Mouse (Mus musculus) T-helper 17 cell (primary cell): ENCODE measurements around the gene Tmem181a.
"Not testable (repeated sequence)": the region's sequence is repeated elsewhere in the genome, so short reads cannot be mapped to it uniquely, and the experiment has no call there.

Experiments used
- in situ Hi-C, 2 experiments: fragments of 300-600 bp; cut with MboI, MseI; formaldehyde crosslinking; loops; 1 replicate in 1 of 2; 2 replicates in 1 of 2; pipeline ENCODE4 v1.15.1; 2025; ENCODE audit warnings: high pct_unique_total_duplicates in 2 of 2

Gene Tmem181a

GRCm38 (mm10) chr17:6256400-6257069, at the start of gene Tmem181a:
TSS of gene Tmem181a (plus strand) at chr17:6256860.
- in situ Hi-C loops: loop anchor here in 1 of 2 experiments (5.0 kb wide), 2 partner anchors 66 to 236 kb away; no protein-coding TSS in a partner anchor

GRCm38 (mm10) chr17:6211721-6212120, 44.9 kb upstream of the Tmem181a start:
- in situ Hi-C loops: no loop called here

- in situ Hi-C loops: loop anchor here in 1 of 2 experiments (5.0 kb wide), 1 partner anchor 312 kb away; no protein-coding TSS in a partner anchor
Observed at GRCm38 (mm10) chr17:6215640-6216039, 41.0 kb upstream of the Tmem181a start.

- in situ Hi-C loops: loop anchor here in 1 of 2 experiments (5.0 kb wide), 1 partner anchor 311 kb away; no protein-coding TSS in a partner anchor
Observed at GRCm38 (mm10) chr17:6216514-6216913, 40.1 kb upstream of the Tmem181a start.

GRCm38 (mm10) chr17:6232633-6233032, 24.0 kb upstream of the Tmem181a start:
- in situ Hi-C loops: not testable (repeated sequence)

GRCm38 (mm10) chr17:6251298-6251697, 5.4 kb upstream of the Tmem181a start:
- in situ Hi-C loops: loop anchor here in 1 of 2 experiments (5.0 kb wide), 2 partner anchors 71 to 246 kb away; no protein-coding TSS in a partner anchor

- in situ Hi-C loops: loop anchor here in 1 of 2 experiments (5.0 kb wide), 2 partner anchors 65 to 235 kb away; no protein-coding TSS in a partner anchor
Observed at GRCm38 (mm10) chr17:6257070-6257456, 403 bp downstream of the Tmem181a start.

GRCm38 (mm10) chr17:6269876-6270831, 13.5 kb downstream of the Tmem181a start:
- in situ Hi-C loops: loop anchor here (5.0 to 10.0 kb wide), 2 partner anchors 205 to 207 kb away; no protein-coding TSS in a partner anchor

- in situ Hi-C loops: loop anchor here (5.0 to 10.0 kb wide), 2 partner anchors 204 to 206 kb away; no protein-coding TSS in a partner anchor
Observed at GRCm38 (mm10) chr17:6270840-6271239, 14.2 kb downstream of the Tmem181a start.

GRCm38 (mm10) chr17:6271970-6272369, 15.3 kb downstream of the Tmem181a start:
- in situ Hi-C loops: loop anchor here (5.0 to 10.0 kb wide), 2 partner anchors 203 to 205 kb away; no protein-coding TSS in a partner anchor

- in situ Hi-C loops: loop anchor here (5.0 to 10.0 kb wide), 2 partner anchors 200 to 203 kb away; no protein-coding TSS in a partner anchor
Observed at GRCm38 (mm10) chr17:6274693-6275092, 18.0 kb downstream of the Tmem181a start.

- in situ Hi-C loops: loop anchor here in 1 of 2 experiments (10.0 kb wide), 1 partner anchor 196 kb away; no protein-coding TSS in a partner anchor
Observed at GRCm38 (mm10) chr17:6279205-6279604, 22.5 kb downstream of the Tmem181a start.

- in situ Hi-C loops: loop anchor here in 1 of 2 experiments (10.0 kb wide), 1 partner anchor 195 kb away; no protein-coding TSS in a partner anchor
Observed at GRCm38 (mm10) chr17:6279772-6280171, 23.1 kb downstream of the Tmem181a start.

GRCm38 (mm10) chr17:6280513-6280912, 23.9 kb downstream of the Tmem181a start:
- in situ Hi-C loops: not testable (repeated sequence)

- in situ Hi-C loops: not testable (repeated sequence)
Observed at GRCm38 (mm10) chr17:6283137-6283536, 26.5 kb downstream of the Tmem181a start.

- in situ Hi-C loops: not testable (repeated sequence)
Observed at GRCm38 (mm10) chr17:6286169-6286568, 29.5 kb downstream of the Tmem181a start.

GRCm38 (mm10) chr17:6289045-6289444, 32.4 kb downstream of the Tmem181a start:
- in situ Hi-C loops: not testable (repeated sequence)

- in situ Hi-C loops: loop anchor here (5.0 kb wide), 2 partner anchors 158 to 163 kb away; no protein-coding TSS in a partner anchor
Observed at GRCm38 (mm10) chr17:6293882-6294281, 37.2 kb downstream of the Tmem181a start.

GRCm38 (mm10) chr17:6297060-6297795, 40.6 kb downstream of the Tmem181a start:
- in situ Hi-C loops: not testable (repeated sequence)

- in situ Hi-C loops: loop anchor here (5.0 kb wide), 1 partner anchor 317 kb away; no protein-coding TSS in a partner anchor
Observed at GRCm38 (mm10) chr17:6300190-6300863, 43.7 kb downstream of the Tmem181a start.
